Mouse (Mus musculus) liver, embryonic 12.5 days (tissue): ENCODE measurements around the gene Hnrnpm. TPM values are rescaled to one million over a fixed set of nuclear protein-coding genes. Genes with fewer than 3 reads are reported as not detected.
"Not testable (repeated sequence)": the region's sequence is repeated elsewhere in the genome, so short reads cannot be mapped to it uniquely, and the experiment has no call there.

Experiments
- ATAC-seq: fragments of 200-750 bp; cut with Nextera tagmentation; 2 replicates; pipeline ENCODE4 v1.8.0; 2017; ENCODE audit warnings: moderate number of reproducible peaks, mild to moderate bottlenecking, moderate library complexity
- H3K27ac ChIP-seq: fragments of 300-500 bp; sonication (generic); 2 replicates; pipeline ENCODE4 v1.5.1; 2016; ENCODE audit warnings: mild to moderate bottlenecking
- H3K27me3 ChIP-seq: fragments of 300-500 bp; sonication (generic); replicated peaks from 2 replicates; pipeline ENCODE4 v1.6.1; 2016; ENCODE audit warnings: mild to moderate bottlenecking, moderate library complexity
- H3K36me3 ChIP-seq: fragments of 300-500 bp; sonication (generic); 2 replicates; pipeline ENCODE4 v1.6.1; 2016; ENCODE audit warnings: mild to moderate bottlenecking, moderate library complexity
- H3K4me1 ChIP-seq: fragments of 300-500 bp; sonication (generic); 2 replicates; pipeline ENCODE4 v1.6.1; 2016
- H3K4me2 ChIP-seq: fragments of 300-500 bp; sonication (generic); 2 replicates; pipeline ENCODE4 v1.6.1; 2016; ENCODE audit warnings: mild to moderate bottlenecking, moderate library complexity
- H3K4me3 ChIP-seq: fragments of 300-500 bp; sonication (generic); 2 replicates; pipeline ENCODE4 v1.5.1; 2016; ENCODE audit warnings: mild to moderate bottlenecking, moderate library complexity
- H3K9ac ChIP-seq: fragments of 300-500 bp; sonication (generic); 2 replicates; pipeline ENCODE4 v1.6.1; 2016; ENCODE audit warnings: mild to moderate bottlenecking, moderate library complexity
- H3K9me3 ChIP-seq: fragments of 300-500 bp; sonication (generic); replicated peaks from 2 replicates; pipeline ENCODE4 v1.6.1; 2016; ENCODE audit warnings: mild to moderate bottlenecking, moderate library complexity
- WGBS: fragments of 180-500 bp; shearing (Covaris S2); methylation state at CpG from one replicate; pipeline ENCODE4 v1.1.7; 2016; ENCODE audit not compliant: insufficient replicate concordance; 5-methylcytosine and 5-hydroxymethylcytosine counted together
- polyA plus RNA-seq: library from polyadenylated mRNA; unstranded; fragments of >200 nt; fragmentation: Nextera tagmentation; extraction: Ambion mirVana; gene quantifications from 2 replicates; pipeline ENCODE4 v1.2.1, GENCODE M21; 2016

Gene Hnrnpm
- polyA plus RNA-seq: 222 and 242 TPM in 2 replicates

DNA sequence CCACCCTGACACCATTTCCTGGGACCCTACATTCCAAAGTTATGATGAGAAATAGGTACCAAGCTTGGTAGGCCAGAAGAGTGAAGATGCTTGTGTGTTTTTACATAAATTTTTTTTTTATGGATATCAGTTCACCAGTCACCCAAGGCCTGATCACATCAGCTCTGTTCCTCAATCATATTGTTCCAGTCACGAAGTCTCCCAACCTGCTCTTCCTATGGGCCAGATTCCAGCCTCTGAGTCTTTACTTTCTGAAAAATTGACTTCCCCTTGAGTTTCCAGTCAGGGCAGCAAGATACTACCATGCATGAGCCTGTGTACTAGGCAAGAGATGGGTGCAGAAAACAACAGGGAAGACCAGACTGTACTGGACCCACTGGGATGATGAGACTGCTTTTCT lies at the start of gene Hnrnpm:
Gene Hnrnpm (minus strand): TSS at position 101 of the 400 bp plus-strand sequence.
- Histone ChIP-seq H3K4me2 (peak within 1 kb of the TSS; percentile 81), H3K9ac (peak within 1 kb of the TSS; percentile 96; the same call in 1 of the 2 replicates), H3K27me3 (no peaks in the 10 kb centered on the region), H3K4me3 (peak within 1 kb of the TSS; percentile 81), H3K9me3 (no peaks in the 10 kb centered on the region), H3K36me3 (peaks cover 74% of the 10 kb centered on the region), H3K4me1 (peaks cover 34% of the 10 kb centered on the region), H3K27ac (peak within 1 kb of the TSS; percentile 90)
- no peak for ATAC-seq
- 74% methylated on average over 1 of the region's 1 CpGs for WGBS

DNA sequence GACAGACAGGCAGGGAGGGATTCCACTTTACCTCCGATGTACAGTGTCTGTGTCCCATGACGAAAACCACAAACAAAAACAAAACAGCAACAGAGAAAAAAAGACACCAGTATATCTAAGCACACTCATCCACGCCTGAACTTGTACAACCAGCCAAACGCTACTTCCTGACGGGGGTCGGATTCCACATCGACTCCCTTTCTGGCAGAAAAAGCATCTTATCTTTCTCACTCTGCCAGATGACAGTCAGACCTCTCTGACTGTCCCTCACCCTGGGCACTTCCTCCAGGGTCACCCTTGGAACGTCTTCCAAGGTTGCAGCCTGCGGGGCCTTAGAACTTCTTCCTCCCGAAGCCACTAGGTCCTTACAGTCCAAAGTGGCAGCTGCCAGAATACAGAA lies 46.9 kb upstream of the Hnrnpm start:
- H3K36me3 ChIP-seq, H3K9ac ChIP-seq, ATAC-seq, H3K27ac ChIP-seq, H3K4me3 ChIP-seq, H3K27me3 ChIP-seq, H3K4me1 ChIP-seq, H3K4me2 ChIP-seq, H3K9me3 ChIP-seq: not testable (repeated sequence)
- 35% methylated on average over 10 of the region's 10 CpGs for WGBS

DNA sequence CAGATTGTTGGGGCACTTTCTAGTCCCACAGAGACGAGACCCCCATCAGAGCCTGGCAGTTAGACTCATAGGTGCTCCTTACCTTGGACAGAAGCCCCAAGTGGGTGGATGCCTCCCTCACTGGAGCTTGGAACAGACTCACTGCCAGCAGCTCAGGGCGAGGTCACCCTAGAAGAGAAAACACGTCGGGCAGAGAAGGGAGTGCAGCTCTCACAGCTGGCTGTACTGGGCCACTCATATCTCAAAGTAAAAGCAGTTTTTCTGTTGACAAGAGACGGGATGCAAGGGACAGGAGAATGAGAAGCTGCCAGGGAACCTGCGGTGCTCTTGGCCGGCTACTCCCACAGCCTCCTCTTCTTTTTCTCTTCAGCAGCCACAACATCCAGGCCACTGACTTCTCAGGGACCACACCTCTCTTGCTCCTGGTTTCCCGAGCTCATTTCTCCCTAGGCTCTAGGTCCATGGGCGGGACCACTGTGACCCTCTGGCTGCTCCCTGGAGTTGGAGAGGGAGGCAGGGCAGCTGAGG lies 46.0 kb upstream of the Hnrnpm start:
- H3K9ac ChIP-seq: 0 out of 2 replicates have a peak overlapping the region, but pooled peaks have one; percentile 5
- H3K27ac ChIP-seq, H3K4me1 ChIP-seq, H3K9me3 ChIP-seq, H3K4me2 ChIP-seq, H3K4me3 ChIP-seq, H3K36me3 ChIP-seq, ATAC-seq, H3K27me3 ChIP-seq: not testable (repeated sequence)
- 66% methylated on average over 9 of the region's 9 CpGs for WGBS

DNA sequence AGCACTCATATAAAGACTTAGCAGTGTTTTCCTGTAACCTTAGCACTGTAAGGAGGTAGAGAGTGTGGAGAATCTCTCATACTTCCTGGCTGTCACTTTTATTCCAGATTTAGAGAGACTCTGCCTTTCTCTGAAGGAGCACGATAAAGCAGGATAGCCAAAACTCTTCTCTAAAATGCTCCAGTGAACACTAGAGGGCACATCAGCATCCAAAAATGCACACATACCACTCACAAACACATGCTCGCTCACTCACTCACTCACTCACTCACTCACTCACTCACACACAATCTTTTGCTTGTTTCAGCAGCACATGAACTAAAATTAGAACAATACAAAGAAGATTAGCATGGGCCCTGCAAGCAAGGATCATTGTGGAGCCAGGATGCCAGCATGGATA lies 42.6 kb upstream of the Hnrnpm start:
- Histone ChIP-seq H3K4me1 (0 out of 2 replicates have a peak, but pooled peaks cover 5% of the 10 kb centered on the region), H3K9ac (no peak overlapping the region), H3K36me3 (no peaks in the 10 kb centered on the region), H3K4me2 (no peak overlapping the region), H3K27me3 (no peaks in the 10 kb centered on the region), H3K27ac (no peak overlapping the region), H3K9me3 (no peaks in the 10 kb centered on the region), H3K4me3 (no peak overlapping the region)
- 51% methylated on average over 2 of the region's 2 CpGs for WGBS
- ATAC-seq: no peak

DNA sequence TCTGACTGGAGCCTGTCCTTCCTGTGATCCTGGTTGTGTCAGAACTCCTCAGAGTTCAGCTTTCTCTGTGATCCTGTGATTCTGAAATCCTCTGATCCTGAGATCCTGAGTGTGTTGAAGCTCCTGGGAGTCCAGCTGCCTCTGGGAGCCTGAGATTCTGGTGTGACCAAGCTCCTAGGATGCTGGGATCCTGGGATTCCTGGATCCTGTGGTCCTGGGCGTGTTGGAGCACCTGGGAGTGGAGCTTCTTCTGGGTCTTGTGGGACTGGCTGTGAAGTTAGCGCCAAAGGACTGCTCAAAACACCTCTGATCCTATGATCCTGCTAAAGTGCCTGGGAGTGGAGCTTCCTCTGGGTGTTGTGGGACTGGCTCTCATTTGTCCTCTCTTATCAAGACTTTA lies 41.7 kb upstream of the Hnrnpm start:
- no peaks in the 10 kb centered on the region for H3K9me3 ChIP-seq
- WGBS: 62% methylated on average over 2 of the region's 2 CpGs
- no peak for ATAC-seq

DNA sequence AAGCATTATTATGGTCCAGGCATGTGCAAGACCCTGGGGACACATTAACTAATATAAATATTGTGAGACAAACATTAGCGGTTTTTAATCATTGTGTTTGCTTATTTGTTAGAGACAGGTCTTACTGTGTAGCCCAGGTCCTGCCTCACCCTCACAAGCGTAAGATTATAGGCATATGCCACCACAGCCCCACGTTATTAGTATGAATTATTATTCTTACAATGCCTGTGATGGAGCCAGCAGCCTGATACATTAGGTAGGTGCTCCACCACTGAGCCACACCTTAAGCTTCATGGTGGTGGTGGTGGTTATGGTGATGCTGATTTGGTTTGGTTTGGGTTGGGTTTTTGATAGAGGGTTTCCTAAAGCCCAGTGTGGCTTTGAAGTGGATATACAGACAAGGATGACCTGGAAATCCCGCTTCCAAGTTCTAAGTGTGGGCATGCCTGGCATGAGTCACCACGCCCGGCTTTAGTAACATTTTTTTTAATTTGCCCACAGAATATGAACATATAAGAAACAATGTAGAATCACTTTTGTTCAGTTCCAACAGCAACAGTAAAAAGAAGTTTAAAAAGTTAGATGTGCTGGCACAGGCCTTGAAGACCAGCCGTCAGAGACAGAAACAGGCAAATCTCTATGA lies 33.2 kb upstream of the Hnrnpm start:
- H3K4me3 ChIP-seq: no peak overlapping the region
- no peak for ATAC-seq
- no peaks in the 10 kb centered on the region for H3K9me3 ChIP-seq
- H3K9ac ChIP-seq: no peak overlapping the region
- no peaks in the 10 kb centered on the region for H3K27me3 ChIP-seq
- peaks cover 43% of the 10 kb centered on the region for H3K4me1 ChIP-seq
- peaks cover 20% of the 10 kb centered on the region for H3K36me3 ChIP-seq
- 87% methylated on average over 7 of the region's 7 CpGs for WGBS
- no peak overlapping the region; the same call in 1 of the 2 replicates for H3K27ac ChIP-seq
- H3K4me2 ChIP-seq: no peak overlapping the region

More for the DNA sequence above, 41.7 kb upstream of the Hnrnpm start:
- H3K27me3 ChIP-seq: no peaks in the 10 kb centered on the region
- no peaks in the 10 kb centered on the region for H3K36me3 ChIP-seq
- no peak overlapping the region for H3K9ac ChIP-seq
- no peak overlapping the region for H3K4me3 ChIP-seq
- H3K4me1 ChIP-seq: 0 out of 2 replicates have a peak, but pooled peaks cover 5% of the 10 kb centered on the region
- H3K4me2 ChIP-seq: no peak overlapping the region
- H3K27ac ChIP-seq: no peak overlapping the region

DNA sequence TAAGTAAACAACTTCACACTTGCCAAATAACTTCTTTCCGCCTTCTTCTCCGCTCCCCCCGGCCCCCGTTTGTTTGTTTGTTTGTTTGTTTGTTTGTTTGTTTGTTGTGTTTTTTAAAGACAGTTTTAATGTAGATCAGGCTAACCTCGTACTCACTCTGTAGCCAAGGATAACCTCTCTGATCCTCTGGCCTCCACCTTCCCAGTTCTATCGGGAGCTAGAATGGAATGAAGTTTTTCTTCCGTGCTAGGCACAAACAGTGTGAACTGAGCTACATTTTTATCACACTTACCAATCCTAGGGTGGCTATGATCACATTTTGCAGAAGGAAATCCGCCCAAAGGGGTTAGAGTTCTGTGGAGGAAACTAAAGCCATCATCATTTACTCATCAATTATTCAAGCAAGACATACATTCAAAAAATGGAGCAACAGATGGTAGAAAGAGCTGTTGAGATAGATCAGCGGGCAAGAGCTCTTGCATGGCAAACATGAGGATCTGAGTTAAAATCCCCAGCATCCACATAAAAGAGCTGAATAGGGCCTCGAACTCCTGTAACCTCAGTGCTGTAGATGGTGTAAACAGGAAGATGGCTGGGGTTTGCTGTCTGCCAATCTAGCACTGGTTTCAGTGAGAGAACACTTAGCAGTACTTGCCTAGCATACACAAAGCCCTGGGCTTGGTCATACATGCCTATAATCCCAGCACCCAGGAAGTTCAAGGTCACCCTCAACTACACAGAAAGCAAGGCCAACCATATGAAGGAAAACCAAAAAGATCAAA lies 32.5 kb upstream of the Hnrnpm start:
- Histone ChIP-seq H3K4me2 (peak overlapping the region; percentile 49), H3K9me3 (no peaks in the 10 kb centered on the region), H3K9ac (peak overlapping the region; percentile 42), H3K36me3 (peaks cover 26% of the 10 kb centered on the region), H3K4me3 (peak overlapping the region; percentile 91), H3K27ac (peak overlapping the region; percentile 72), H3K27me3 (no peaks in the 10 kb centered on the region), H3K4me1 (peaks cover 50% of the 10 kb centered on the region)
- 36% methylated on average over 10 of the region's 10 CpGs for WGBS
- ATAC-seq: no peak

DNA sequence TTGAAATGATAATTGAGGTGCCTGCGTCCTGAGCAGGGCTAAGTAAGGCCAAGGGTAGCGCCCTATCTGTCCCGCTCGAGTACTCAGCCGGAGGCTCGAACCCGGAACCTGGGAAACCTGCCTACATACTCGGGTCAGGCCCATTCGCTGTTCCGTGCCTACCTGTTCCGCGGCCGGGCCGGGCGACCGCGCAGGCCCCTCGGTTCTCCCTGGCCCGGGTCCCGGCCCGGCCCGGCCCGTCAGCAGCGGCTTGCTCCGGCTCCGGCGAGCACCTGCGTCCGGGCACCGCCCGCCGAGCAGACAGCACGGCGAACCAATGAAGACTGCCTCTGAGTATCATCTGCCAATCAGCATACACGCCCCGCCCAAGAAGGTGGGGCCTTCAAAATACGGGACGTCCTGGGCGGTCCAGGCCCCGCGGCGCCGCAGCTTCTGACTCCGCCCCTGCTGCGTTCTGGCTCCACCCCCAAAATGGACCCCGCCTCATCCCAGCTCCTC lies 31.8 kb upstream of the Hnrnpm start, which contains the start of gene March2:
Gene March2 (minus strand): TSS at position 287 of the 498 bp plus-strand sequence.
- H3K4me3 ChIP-seq: peak within 1 kb of the TSS; percentile 91
- H3K27ac ChIP-seq: peak within 1 kb of the TSS; percentile 96
- H3K4me2 ChIP-seq: peak within 1 kb of the TSS; percentile 73
- peaks cover 29% of the 10 kb centered on the region for H3K36me3 ChIP-seq
- peaks cover 55% of the 10 kb centered on the region for H3K4me1 ChIP-seq
- no peaks in the 10 kb centered on the region for H3K9me3 ChIP-seq
- H3K27me3 ChIP-seq: no peaks in the 10 kb centered on the region
- H3K9ac ChIP-seq: peak within 1 kb of the TSS; percentile 92
- WGBS: under 1% methylated on average over 46 of the region's 46 CpGs
- ATAC-seq: peak; percentile 97

DNA sequence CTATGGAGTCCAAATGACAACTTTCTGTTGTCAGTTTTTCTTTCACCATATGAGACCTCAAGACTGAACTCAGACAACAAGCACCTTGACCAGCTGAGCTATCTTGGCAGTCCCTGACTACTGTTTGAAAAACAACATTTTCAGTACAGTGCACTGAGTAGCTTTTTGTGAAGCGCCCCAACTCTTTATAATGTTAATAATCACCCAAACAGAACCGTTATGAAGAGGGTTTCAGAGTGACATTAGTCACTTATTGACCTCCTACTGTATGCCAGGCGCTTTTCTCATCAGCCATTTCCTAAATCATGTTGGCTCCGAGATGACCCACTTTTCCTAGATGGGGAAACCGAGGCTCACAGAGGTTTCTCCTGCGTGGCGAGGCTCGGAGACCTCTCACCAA lies 31.3 kb upstream of the Hnrnpm start:
- WGBS: 5% methylated on average over 8 of the region's 8 CpGs
- Histone ChIP-seq H3K4me3 (peak overlapping the region; percentile 91), H3K4me1 (peaks cover 55% of the 10 kb centered on the region), H3K27ac (peak overlapping the region; percentile 96), H3K9ac (peak overlapping the region; percentile 92), H3K4me2 (peak overlapping the region; percentile 73), H3K36me3 (peaks cover 29% of the 10 kb centered on the region), H3K9me3 (no peaks in the 10 kb centered on the region), H3K27me3 (no peaks in the 10 kb centered on the region)
- ATAC-seq: no peak

DNA sequence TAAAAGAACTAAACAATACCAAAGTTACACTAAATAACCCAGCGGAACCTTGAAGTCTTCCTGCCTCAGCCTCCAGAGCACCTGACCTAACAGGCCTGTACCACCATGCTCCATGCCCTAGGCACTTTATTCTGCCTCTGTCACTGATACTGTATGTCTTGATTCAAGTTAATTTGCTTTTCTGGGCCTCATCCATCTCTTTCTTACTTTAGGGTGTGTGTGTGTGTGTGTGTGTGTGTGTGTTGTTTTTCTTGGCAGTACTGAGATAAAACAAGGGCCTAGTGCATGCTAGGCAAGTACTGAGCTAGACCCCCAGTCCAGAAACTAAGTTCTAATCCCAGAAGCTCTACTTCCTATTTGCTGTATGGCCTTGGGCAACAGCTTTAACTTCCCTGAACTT lies 30.6 kb upstream of the Hnrnpm start:
- Histone ChIP-seq H3K4me2 (peak overlapping the region; percentile 73), H3K9ac (peak overlapping the region; percentile 92)
- 79% methylated on average over 1 of the region's 1 CpGs for WGBS

DNA sequence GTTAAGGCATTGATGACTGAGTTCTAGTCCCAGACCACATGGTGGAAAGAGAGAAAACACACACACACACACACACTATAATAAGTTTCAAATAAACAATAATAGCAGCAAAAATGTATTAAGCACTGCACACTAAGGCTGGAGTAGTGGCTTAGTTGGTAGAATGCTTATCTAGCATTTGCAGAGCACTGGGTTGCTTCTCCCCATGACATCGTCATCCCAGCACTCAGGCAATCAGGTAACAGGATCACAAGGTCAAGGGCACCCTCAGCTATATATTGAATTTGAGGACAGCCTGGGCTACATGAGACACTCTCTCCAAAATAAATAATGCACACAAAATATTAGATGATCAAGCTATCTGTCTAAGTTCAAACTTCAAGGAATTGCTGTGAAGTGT lies 28.1 kb upstream of the Hnrnpm start:
- ATAC-seq: peak; percentile 66
- peaks cover 9% of the 10 kb centered on the region for H3K9me3 ChIP-seq
- peaks cover 81% of the 10 kb centered on the region for H3K4me1 ChIP-seq
- H3K36me3 ChIP-seq: peaks cover 56% of the 10 kb centered on the region
- H3K4me3 ChIP-seq: peak overlapping the region; percentile 60
- WGBS: 28% methylated on average over 1 of the region's 1 CpGs
- no peaks in the 10 kb centered on the region for H3K27me3 ChIP-seq
- peak overlapping the region; percentile 73 for H3K4me2 ChIP-seq
- H3K9ac ChIP-seq: peak overlapping the region; percentile 75
- peak overlapping the region; percentile 96 for H3K27ac ChIP-seq

More for the DNA sequence above, 30.6 kb upstream of the Hnrnpm start:
- no peaks in the 10 kb centered on the region for H3K9me3 ChIP-seq
- no peaks in the 10 kb centered on the region for H3K27me3 ChIP-seq
- peaks cover 31% of the 10 kb centered on the region for H3K36me3 ChIP-seq
- no peak for ATAC-seq
- peak overlapping the region; percentile 91 for H3K4me3 ChIP-seq
- H3K4me1 ChIP-seq: peaks cover 58% of the 10 kb centered on the region
- H3K27ac ChIP-seq: peak overlapping the region; percentile 96

DNA sequence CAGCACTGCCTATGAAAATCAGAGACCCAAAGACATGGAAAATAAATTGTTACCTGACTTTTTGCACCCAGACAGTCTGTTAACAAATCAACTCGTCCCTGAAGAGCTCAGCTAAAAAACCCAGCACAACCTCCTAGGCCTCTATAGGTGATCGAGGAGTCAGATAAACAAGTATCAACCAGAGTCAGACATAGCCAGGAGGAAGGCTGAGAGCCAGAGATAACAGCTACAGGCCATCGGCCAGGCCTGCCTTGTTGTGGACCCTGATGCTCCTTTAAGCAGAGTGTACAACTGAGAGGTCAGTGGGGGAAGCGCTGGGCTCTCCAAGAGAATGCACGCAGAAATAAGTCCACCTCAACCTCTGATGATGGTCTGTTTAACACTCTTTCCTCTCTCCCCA lies 26.6 kb upstream of the Hnrnpm start:
- ATAC-seq: peak; percentile 92
- Histone ChIP-seq H3K9ac (peak overlapping the region; percentile 75), H3K36me3 (peaks cover 71% of the 10 kb centered on the region), H3K27me3 (no peaks in the 10 kb centered on the region), H3K4me3 (peak overlapping the region; percentile 60), H3K9me3 (peaks cover 9% of the 10 kb centered on the region), H3K27ac (peak overlapping the region; percentile 96), H3K4me1 (peaks cover 73% of the 10 kb centered on the region), H3K4me2 (peak overlapping the region; percentile 73)
- 19% methylated on average over 5 of the region's 5 CpGs for WGBS
